Mouse (Mus musculus): ENCODE results near the gene Commd3.

DNA sequence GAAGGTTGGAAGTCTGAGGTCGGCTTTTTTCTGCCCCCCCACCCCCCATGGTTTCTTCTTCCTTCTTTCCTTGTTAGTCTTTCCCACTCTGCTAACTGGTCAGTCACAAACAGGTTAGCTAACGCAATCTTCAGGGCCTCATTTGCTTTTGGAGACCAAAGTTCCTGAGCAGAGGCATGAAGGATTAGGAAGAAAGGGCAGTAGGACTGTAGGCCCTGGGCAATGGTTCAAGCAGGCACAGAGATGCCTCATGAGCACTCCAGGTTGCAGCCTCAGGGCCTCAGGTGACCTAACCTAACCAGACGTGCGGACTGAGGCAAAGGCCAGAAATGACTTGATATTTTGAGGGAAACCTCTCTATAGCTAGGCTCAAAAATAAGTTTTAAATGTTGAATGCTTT is 46.3 kb downstream of the Commd3 start:
- no peak for TF ChIP-seq POLR2A (IDR thresholded peaks at IDR 0.05; ENCODE audit: extremely low read depth, insufficient read depth, low read length)
- TF ChIP-seq CTCF (IDR thresholded peaks at IDR 0.05; ENCODE audit: extremely low read depth, insufficient read depth, low read length): no peak

Measured in cortical plate, adult 2 months (tissue).